Mouse (Mus musculus): ENCODE measurements at regions not wholly inside any gene's neighbourhood (a gene's known extent, or its start where the extent isn't known, plus 50 kb on each side); places are given as distances from the start of the nearest gene placed in this dataset.

GRCm38 (mm10) chr13:110450526-110450925 lies 55.7 kb downstream of the Plk2 start:
- DNase-seq (ENCODE audit: extremely low read depth, insufficient read length, low spot score) = no peak

- no peak for DNase-seq (ENCODE audit: extremely low read depth, insufficient read length, low spot score)
Measured at GRCm38 (mm10) chr13:110452009-110452525, 57.2 kb downstream of the Plk2 start.

GRCm38 (mm10) chr13:110455085-110455484 lies 60.2 kb downstream of the Plk2 start:
- no peak for DNase-seq (ENCODE audit: extremely low read depth, insufficient read length, low spot score)

GRCm38 (mm10) chr13:110455569-110456196 lies 60.8 kb downstream of the Plk2 start:
- DNase-seq (ENCODE audit: extremely low read depth, insufficient read length, low spot score) = no peak

- no peak for DNase-seq (ENCODE audit: extremely low read depth, insufficient read length, low spot score)
Measured at GRCm38 (mm10) chr13:110458701-110459100, 63.9 kb downstream of the Plk2 start.

GRCm38 (mm10) chr13:110461581-110461980 lies 66.7 kb downstream of the Plk2 start:
- no peak for DNase-seq (ENCODE audit: extremely low read depth, insufficient read length, low spot score)

GRCm38 (mm10) chr13:110471526-110471925 lies 76.7 kb downstream of the Plk2 start:
- DNase-seq (ENCODE audit: extremely low read depth, insufficient read length, low spot score) = no peak

GRCm38 (mm10) chr13:110477709-110478108 lies 82.9 kb downstream of the Plk2 start:
- DNase-seq (ENCODE audit: extremely low read depth, insufficient read length, low spot score) = no peak

GRCm38 (mm10) chr13:110484358-110484940 lies 89.6 kb downstream of the Plk2 start:
- DNase-seq (ENCODE audit: extremely low read depth, insufficient read length, low spot score) = no peak

- DNase-seq (ENCODE audit: extremely low read depth, insufficient read length, low spot score) = no peak
Measured at GRCm38 (mm10) chr13:110485515-110485914, 90.7 kb downstream of the Plk2 start.

GRCm38 (mm10) chr13:110490166-110490565 lies 95.3 kb downstream of the Plk2 start:
- DNase-seq (ENCODE audit: extremely low read depth, insufficient read length, low spot score) = no peak

- peak; percentile 36 for DNase-seq (ENCODE audit: extremely low read depth, insufficient read length, low spot score)
Measured at GRCm38 (mm10) chr13:110492296-110493001, 97.6 kb downstream of the Plk2 start.

GRCm38 (mm10) chr13:110493002-110493552 lies 98.2 kb downstream of the Plk2 start:
- no peak for DNase-seq (ENCODE audit: extremely low read depth, insufficient read length, low spot score)

- no peak for DNase-seq (ENCODE audit: extremely low read depth, insufficient read length, low spot score)
Measured at GRCm38 (mm10) chr13:110497461-110497860, 102.6 kb downstream of the Plk2 start.

GRCm38 (mm10) chr13:110507814-110508362 lies 113.0 kb downstream of the Plk2 start:
- no peak for DNase-seq (ENCODE audit: extremely low read depth, insufficient read length, low spot score)

- DNase-seq (ENCODE audit: extremely low read depth, insufficient read length, low spot score) = no peak
Measured at GRCm38 (mm10) chr13:110517986-110518385, 123.1 kb downstream of the Plk2 start.

GRCm38 (mm10) chr13:110522974-110523373 lies 128.1 kb downstream of the Plk2 start:
- no peak for DNase-seq (ENCODE audit: extremely low read depth, insufficient read length, low spot score)

GRCm38 (mm10) chr13:110527681-110528080 lies 132.8 kb downstream of the Plk2 start:
- DNase-seq (ENCODE audit: extremely low read depth, insufficient read length, low spot score) = no peak

GRCm38 (mm10) chr13:110529624-110530023 lies 134.8 kb downstream of the Plk2 start:
- DNase-seq (ENCODE audit: extremely low read depth, insufficient read length, low spot score) = no peak

- no peak for DNase-seq (ENCODE audit: extremely low read depth, insufficient read length, low spot score)
Measured at GRCm38 (mm10) chr13:110534320-110534764, 139.5 kb downstream of the Plk2 start.

- no peak for DNase-seq (ENCODE audit: extremely low read depth, insufficient read length, low spot score)
Measured at GRCm38 (mm10) chr13:110535785-110536184, 140.9 kb downstream of the Plk2 start.
